Mouse (Mus musculus) mouse trophoblast stem cell (cell line): ENCODE results near the gene Fnip2.

Experiments
- in situ Hi-C, 2 experiments: fragments of 300-500 bp; cut with MseI, MboI; formaldehyde crosslinking; loops; 2 replicates in 1 of 2; 3 replicates in 1 of 2; pipeline ENCODE4 v1.15.1; 2025

Fnip2 gene

DNA sequence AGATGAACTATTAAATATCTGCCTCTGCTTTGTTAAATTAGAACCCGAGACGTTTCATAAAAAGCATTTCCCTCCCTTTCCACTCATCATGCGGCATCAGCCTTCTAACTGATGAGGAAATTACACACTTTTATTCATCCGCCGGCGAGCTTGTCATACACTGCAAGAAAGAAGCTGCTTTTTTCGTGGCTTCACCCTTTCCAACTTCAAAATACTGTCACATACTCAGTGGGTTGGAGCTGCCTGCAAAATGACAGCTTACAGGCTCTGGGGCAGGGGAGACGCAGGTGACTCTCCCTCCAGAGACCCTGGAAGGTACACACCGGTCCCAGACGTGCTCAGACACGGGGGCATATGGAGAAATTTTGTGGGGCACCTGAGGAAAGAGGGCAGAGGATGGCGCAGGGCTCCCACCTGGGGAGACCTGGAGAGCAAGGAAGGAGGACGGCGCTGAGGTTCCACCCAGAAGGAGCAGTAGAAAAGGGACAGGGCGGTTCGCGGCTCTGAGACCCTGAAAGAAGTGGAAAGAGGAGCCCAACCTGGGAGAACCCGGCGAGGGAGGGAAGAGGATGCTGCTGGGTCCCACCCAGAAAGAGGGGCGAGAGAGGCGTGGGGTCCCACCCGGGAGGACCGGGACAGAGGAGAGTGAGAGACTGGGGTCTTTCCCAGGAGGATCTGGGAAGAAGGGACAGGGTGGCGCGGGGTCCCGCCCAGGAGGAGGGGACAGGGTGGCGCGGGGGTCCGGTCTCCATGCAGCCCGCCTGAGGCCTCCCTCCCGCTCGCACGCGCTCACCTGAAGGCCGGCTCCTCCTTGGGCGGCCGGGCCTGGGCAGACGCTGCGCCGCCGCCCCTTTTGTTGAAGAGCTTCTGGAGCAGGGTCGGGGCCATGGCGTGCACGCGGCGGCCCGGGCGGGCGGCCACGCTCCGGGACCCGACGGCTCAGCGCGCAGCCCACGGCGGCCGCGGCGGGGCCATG, 592 bp downstream of the Fnip2 start:
- in situ Hi-C loops: no loop called here

DNA sequence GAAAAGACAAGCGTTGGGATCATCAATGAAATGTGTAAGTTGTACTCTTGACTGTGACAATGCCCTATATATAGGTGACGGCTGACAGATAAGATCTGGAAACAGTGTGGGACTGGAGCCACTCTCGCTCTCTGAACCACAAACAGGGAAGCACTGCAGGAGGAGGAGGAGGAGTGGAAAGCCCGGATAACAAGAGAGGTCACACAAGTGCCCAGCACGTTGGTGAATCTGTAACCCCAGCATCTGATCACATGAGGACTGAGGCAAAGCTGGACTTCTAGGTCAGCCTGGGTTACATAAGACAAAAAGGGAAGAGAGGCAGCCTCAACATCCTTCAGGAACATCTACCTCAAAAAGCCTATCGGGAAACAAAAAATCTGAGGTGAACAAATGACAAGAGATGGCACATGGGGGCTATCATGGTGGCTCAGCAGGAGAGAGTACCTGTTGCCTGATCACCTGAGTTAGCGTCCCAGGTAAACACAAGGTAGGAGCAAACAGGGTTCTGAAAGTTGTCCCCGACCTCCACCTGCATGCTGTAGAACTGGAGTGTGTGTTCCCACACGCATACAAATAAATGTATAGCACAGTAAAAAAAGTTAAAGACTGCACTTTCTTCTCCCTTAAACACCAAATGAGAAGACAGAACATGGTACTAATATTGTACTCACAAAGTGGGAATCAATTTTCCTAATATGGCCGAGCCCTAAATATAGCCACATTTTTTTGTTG, 2.6 kb downstream of the Fnip2 start:
- in situ Hi-C loops: no loop called here

DNA sequence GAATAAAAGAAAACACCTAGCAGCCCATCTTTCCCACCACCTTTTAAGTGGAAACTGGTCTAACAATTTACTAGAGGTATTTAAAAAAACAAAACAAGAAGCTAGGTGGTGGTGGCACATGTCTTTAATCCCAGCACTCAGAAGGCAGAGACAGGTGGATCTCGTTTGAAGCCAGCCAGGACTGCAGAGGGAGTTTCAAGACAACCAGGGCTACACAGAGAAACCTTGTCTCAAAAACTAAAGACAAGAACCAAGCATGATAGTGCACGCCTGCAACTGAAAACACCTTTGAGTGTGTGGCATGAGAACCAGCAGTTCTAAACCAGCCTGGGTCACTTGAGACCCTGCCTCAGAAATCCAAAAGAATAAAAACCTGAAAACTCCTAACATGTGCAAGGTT, 4.1 kb downstream of the Fnip2 start:
- in situ Hi-C loops: no loop called here

DNA sequence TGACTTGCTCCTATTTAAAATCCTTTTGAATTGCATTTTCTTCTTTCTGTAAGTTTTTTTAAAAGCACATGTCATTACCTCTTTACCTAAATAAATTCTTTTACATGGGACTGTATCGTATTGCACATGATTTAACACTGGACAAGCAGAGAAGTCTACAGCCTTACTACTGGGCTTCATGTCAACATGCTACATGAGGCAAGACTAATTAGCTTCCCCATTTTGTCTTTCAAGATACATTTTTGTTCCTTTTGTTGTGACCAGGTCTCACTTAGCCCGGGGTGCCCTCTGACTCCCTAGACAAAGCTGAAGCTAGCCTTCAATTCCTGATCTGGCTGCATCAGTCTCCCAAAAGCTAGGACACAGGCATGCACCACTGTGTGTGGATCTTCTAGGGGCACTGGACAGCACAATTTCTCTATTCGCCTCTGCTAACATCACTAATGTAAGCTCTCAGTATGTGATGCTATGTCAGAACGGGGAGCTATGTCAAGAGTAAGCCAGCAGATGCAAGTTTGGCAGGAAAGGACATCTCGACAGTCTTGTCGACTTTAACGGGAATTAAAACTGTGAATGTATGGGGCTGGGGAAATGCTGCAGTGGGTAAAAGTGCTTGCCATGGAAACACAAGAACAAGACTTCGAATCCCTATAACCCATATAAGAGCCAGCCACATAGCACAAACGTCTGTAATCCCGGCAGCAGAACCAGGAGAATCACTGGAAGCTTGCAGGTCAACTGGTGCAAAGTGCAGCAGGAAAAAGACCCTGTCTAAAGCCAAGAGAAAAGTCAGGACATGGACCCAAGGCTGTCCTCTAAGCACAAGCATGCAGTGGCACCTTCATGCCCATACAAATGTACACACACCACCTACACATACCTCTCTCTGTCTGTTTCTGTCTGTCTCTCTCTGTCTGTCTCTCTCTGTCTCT, 5.5 kb downstream of the Fnip2 start:
- in situ Hi-C loops: no loop called here

DNA sequence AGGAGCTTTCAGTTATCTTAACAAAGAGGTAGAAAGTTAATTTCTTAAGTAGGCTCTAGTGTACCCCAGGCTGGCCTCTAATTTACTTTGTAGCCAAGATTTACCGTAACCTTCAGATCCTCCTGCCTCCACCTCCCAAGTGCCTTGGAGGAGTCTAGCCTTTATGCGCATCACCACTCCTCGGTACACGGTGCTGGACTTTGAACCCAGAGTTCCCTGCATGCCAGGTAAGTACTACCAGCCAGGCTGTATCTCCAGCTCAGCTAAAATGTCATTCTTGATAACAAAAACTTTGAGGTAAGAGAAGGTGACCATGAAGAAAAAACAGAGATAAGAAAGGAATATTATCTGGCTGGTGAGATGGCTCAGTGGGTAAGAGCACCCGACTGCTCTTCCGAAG, 7.0 kb downstream of the Fnip2 start:
- in situ Hi-C loops: no loop called here

DNA sequence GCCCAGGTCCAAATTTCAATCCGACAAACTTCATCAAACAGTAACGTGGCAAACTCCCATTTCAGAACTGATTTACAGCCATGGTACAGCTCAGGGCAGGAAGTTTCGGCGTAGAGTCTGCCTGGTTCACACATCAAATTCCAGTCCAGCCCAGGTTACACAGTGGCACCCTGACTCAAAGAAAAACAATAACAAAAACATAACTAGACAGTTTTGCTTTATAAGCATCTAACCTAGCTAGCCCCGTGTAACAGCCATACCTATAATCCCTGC, 7.9 kb downstream of the Fnip2 start:
- in situ Hi-C loops: no loop called here

DNA sequence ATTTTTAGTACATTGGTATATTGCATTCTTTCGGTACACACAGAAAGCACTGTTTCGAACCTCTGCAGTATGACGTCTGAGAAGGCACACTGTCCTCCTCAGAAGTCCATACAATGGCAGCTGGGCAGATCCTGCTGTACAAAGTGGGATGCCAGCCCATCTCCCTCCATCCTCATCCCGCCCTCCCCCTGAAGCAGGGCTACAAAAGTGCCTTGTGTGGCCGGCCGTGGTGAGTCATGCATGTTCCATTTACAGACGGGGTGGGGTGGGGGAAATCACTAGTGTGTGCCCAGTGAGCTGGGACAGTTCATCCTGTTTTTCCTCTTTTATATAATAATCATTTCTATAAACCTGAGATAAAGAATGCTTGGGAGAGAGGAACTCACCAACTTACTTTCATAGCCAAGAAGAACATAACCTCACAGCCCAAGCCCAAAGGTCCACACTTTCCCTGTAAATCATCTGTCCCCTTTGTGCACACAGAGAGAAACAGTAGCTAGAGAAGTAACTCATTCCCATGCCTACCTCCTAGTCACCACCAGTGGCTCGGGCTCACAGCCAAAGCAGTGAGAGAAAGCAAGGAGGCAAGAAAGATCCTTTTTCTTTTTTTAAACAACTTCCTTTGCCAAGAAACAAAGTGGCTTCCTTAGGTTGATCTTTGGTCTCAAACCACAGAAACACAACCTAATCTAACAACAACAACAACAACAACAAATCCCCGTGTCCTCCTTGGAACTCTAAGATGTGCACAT, 8.4 kb downstream of the Fnip2 start:
- in situ Hi-C loops: no loop called here

DNA sequence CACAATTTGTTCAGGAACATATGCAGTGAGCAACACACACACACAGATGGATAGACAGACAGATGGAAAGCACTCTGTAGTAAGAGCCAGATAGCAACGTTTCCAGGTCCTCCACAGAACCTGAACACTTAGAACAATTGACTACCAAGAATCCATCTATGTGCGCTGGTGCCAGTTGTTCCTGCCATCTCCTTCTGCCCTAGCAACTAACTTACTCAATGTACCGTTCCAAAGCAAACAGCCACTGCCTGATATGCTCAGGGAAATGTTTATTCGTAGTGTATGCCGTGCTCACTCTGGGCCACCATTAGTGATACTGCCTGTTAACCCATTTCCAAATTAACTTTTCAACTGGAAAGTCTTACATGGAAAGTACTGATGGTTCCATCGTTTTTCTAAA, 12.5 kb downstream of the Fnip2 start:
- in situ Hi-C loops: no loop called here

DNA sequence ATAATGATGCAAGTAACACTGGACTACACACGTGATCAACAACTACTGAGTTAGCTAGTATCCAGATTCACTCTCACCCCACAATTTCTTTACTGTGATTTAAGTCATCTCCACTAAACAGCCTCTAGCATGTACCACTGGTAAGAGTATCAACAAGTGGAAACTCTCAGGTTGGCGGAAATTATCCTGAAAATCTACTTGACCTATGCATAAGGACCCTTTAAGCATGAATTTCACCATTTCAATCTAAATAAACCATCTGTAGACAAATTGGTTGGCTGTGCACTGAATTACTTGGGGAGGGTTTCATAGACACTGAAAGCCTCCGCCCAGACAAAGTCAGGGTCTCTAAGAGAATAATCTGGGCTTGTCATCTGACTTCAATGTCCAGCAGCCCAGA, 13.8 kb downstream of the Fnip2 start:
- in situ Hi-C loops: no loop called here

DNA sequence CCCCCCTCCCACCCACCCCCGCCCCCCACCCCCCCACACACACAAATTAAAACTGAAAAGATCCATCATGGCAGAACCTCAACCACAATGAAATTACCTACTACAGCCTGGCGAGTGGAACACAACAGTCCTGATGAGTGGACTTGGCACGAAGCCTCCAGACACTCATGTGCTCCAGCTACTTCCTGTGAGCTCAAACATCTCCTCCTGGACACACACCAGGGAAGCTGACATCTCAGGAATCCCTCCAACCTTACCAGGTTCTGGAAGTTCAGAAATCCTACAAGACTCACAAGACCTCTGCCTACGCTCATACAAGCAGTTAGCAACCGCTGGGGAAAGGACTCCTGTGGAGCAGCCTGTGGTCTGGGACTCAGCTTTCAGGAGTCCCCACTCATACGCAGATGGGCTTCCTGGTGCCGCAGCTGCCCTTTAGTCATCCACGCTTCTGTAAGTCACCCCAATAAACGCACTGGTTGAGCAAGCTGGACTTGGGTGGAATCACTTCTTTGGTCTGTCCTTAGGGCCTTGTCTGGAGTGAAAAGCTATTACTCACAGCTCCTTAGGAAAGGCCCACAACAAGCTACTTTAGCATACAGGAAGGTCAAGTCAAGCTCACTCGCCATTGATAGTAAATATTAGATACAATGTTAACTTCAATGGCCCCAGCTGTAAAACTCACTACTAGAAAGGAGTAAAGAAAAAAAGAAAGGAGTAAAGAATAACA, 15.6 kb downstream of the Fnip2 start:
- in situ Hi-C loops: no loop called here

DNA sequence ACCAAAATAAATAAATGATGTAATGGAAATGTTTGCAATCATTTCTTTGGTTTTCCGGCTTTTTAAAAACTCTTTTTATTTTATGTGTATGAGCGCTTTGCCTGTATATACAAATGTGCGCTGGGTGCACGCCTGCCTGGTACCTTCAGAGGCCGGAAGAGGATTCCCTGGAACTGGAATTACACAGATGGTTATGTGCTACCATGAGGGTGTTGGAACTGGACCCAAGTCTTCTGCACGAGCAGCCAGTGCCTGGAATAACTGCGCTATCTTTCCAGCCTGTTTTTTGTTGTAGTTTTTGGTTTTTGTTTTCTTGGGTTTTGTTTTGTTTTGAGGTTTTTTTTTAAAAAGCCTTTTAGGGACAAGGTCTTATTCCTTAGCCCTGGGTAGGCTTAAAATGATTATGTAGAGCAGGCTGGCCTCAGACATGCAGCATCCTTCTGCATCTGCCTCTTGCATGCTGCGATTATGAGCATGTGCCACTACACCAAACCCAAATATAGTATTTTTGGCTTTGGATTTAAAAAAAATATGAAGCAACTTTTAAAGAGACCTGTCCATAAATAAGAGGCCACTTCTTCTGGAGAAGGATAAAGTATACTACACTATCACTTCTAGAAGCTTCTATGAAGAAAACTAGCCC, 17.7 kb downstream of the Fnip2 start:
- in situ Hi-C loops: no loop called here

DNA sequence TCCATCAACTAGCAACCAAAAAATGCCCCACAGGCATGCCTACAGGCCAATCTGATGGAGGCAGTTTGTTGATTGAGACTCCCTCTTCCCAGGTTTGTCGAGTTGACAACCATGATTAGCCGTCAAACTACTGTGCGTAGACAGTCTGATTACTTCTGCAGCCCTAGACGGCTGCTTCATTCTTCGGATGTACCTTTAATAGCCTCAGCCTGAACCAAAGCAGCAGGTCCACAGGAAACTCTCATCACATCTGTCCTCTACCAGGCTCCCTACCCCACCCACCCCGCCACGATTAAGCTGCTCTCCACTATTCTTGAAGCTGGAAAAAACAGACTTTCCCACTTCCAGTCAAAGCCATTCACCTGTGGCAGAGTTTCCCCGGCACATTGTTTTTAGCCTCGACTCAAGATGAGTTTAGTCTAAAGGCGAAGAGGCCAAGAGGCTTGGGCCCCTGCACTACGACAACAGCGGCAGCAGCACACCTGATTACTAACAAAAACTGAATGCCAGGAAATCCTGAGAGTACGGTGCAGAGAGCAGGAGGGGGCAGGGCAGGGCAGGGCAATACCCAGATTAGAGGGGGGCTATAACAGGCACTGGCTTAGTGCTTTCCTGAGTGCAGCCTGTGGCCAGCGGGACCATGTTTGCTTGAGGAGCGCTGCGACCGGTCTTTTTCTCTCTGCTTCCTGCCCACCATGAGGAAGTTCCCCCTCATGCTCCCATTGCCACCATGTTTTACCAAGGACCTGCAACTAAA, 18.7 kb downstream of the Fnip2 start:
- in situ Hi-C loops: no loop called here

DNA sequence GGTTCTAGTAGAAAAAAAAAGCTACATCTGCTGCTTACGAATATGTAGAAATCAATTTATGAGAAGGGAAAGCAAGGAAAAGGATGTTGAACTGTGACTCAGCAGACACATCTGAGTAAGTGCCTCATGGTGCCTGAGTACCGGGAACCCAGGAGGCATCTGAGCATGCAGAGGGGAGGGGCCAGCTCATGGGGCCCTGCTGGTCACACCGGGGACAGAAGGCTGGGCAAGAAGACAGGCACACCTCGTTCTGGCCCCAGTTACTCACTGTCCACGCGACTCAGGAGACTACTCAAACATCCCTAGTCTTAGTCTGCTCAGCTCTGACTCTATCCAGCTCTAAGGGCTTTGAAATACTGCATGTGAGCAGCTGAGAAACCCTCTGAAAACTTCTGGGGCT, 25.0 kb downstream of the Fnip2 start:
- in situ Hi-C loops: no loop called here

DNA sequence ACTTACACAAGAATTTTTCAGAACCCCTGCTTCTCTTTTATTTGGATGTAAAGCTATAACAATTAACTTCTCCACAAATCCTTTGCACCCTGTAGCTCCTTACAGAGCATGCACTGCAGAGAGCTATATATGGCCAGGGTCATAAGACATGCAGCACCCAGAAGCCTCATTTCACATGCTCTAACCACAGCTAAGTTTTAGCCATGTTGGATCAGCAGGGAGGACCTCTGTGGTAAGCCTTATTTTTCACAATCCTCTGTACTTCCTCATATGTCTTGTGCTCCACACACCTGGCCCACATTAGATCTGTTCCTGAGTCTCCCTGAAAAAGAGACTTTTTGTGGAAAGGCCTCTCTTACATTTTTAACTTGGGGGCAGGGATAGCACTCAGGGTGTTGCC, 27.9 kb downstream of the Fnip2 start:
- in situ Hi-C loops: no loop called here

DNA sequence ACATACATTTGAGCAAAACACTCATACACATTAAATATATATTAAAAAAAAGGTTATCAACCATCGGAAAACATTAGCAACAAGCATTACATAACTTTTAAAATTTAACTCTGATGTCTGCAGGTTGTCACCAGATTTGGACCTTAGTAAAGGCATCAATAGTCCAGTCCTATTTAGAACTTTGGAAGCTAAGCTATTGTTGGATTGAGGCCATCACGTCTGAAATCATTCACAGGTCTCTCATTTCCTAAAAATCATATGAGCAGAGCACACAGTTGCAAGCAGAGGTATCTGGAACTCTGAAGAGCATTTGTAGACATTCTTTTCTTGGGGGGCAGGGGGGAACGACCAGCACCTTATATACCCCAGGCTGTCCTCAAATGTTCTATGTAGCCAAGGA, 28.5 kb downstream of the Fnip2 start:
- in situ Hi-C loops: no loop called here

DNA sequence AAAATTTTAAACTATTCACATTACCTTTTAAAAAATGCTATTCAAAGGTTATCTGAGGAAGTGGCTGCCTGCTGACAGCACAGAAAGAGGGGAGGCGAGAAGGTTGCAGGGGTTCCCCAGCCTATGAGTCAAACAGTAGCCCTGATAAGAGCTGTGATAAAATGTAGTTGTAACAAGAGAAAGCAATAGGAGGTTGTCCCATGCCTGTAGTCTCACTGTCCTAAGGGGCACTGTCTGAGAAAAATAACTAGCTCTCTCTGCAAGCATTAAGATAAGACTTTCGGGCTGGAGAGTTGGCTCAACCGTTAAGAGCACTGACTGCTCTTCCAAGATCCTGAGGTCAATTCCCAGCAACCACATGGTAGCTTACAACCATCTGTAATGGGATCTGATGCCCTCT, 29.3 kb downstream of the Fnip2 start:
- in situ Hi-C loops: no loop called here

DNA sequence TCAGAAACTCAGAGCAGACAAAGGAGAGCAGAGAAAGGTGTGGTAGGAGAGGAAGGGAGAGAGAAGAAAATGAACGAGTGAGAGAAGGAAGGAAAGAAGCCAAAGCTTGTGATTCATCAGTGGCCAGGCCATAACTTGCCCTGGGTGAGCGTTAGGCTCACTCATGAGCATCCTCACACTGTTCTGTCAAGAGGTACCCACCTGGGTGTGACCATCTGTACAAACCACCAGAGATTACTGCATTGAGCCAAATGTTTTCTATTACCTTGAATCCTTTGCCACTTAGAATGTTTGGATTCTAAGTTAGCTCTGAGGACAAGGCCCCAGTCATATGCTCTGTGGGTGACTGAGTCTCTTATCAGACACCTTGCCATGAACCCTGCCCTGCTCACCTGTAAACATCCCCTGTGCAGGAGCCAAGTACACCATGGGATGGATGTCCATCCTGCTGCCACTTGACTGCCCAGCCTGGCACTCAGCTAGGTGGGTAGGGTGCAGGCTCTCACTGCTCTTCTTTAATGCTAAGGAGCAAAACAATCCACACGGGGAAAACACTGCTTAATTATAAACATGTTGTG, 29.9 kb downstream of the Fnip2 start:
- in situ Hi-C loops: no loop called here

DNA sequence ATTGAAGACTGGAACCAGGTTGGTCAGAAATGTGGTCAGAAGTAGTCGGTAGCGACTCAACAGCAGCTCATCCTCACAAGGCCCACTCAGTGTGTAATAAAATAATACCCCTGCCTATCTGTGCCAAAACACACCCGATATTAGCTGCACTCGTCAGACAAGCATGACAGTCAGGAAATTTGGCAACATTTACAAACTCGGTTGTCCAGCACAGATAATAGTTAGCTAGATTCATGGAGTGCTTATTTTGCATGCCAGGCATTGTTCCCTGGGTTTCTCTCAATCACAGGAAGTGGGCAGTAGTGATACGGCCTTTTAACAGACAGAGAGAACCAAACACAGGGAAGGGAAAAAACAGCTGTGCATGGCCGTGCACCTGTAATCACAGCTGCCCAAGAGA, 30.6 kb downstream of the Fnip2 start:
- in situ Hi-C loops: no loop called here

DNA sequence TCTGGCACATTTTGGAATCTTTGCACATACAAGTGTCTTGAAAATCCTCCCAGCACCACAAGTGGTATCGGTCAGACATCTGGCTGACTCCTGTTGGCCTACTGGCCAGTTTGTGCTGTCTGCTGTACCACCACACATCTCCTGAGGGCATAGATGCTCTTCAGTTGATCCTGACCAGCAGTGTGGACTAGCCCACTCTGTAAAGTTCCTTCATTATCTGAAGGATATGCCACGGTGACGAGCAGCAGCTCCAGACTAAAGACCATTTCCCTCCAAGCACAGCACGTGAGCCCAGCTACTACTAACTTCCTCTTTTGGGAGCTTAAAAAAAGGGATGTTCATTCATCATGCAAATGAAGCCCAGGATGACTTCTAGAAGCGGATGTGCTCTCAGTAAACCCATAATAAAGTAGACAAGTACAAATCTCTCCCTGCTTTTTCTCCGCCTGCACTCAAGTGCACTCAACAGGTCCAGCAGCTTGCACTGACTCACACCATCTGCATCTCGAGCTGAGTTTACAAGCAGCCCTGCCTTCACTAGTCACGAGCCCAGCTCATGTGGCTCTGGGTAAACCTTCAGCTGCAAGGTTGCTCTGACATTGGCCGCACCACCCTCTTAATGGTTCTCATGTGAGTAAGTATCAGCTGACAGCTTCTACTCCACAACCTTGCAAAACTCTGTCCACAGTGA, 35.9 kb downstream of the Fnip2 start:
- in situ Hi-C loops: no loop called here
